Mouse (Mus musculus) olfactory bulb, adult 2 months (tissue): ENCODE data around the gene Ppp3ca.

Source experiments
- CTCF ChIP-seq: fragments of 200-500 bp; IDR thresholded peaks from 2 replicates; pipeline ENCODE4 v1.5.1; 2012; ENCODE audit warnings: low read depth, mild to moderate bottlenecking, low read length, moderate library complexity; ENCODE audit not compliant: insufficient read depth
- POLR2A ChIP-seq: fragments of 200-500 bp; IDR thresholded peaks from 2 replicates; pipeline ENCODE4 v1.6.1; 2012; ENCODE audit warnings: mild to moderate bottlenecking, low read depth, low read length, moderate library complexity; ENCODE audit not compliant: insufficient read depth

DNA sequence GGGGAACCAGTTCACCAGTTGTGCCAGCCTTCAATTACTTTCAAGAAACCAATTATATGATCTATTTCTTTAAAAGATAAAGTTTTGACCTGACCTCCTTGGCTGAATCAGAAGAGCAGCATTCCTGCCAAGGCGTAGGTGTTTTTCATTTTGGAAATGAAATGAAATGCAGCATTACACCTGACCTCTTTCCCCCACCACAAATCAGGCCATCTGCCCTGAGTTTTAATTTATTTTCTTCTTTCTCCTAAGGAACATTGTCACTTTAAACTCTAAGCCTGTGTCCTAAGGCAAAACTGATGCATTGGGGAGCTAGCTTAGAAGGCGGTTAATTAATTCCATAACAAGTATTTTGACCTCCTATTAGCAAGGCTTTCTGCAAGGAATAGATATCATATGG, 276.7 kb downstream of the Ppp3ca start:
- TF ChIP-seq CTCF, result no peak
- no peak for TF ChIP-seq POLR2A
